Mouse (Mus musculus): ENCODE results near the gene Cdkal1. TPM values are rescaled to one million over a fixed set of nuclear protein-coding genes. Genes with fewer than 3 reads are reported as not detected.

The Cdkal1 gene
- polyA plus RNA-seq, 1 experiment from 2014 or later = 8.7 TPM

GRCm38 (mm10) chr13:29264015-29264711 lies 591.3 kb downstream of the Cdkal1 start:
- Histone ChIP-seq H3K4me1 (ENCODE audit: insufficient read depth) (no peaks in the 10 kb centered on the region), H3K4me3 (ENCODE audit: low read depth, low read length) (no peak overlapping the region), H3K27me3 (ENCODE audit: insufficient read depth, low read length) (no peaks in the 10 kb centered on the region), H3K4me2 (ENCODE audit: low read depth, low read length) (no peak overlapping the region), H3K9ac (replicated peaks) (no peak overlapping the region), H3K36me3 (replicated peaks; ENCODE audit: insufficient read depth, low read length) (no peaks in the 10 kb centered on the region), H3K27ac (ENCODE audit: low read depth) (no peak overlapping the region), H3K9me3 (ENCODE audit: low read length) (no peaks in the 10 kb centered on the region)
- DNase-seq (no peak), ATAC-seq (no peak)
- TF ChIP-seq CTCF (IDR thresholded peaks at IDR 0.05; ENCODE audit: low read depth) = no peak
- TF ChIP-seq EP300 (IDR thresholded peaks at IDR 0.05; ENCODE audit: low read depth) = no peak
- WGBS (ENCODE audit: insufficient replicate concordance) = 83% methylated on average over 11 of the region's 11 CpGs

- Histone ChIP-seq H3K4me3 (ENCODE audit: low read depth, low read length) (no peak overlapping the region), H3K4me2 (ENCODE audit: low read depth, low read length) (no peak overlapping the region), H3K9ac (replicated peaks) (no peak overlapping the region), H3K9me3 (ENCODE audit: low read length) (no peaks in the 10 kb centered on the region), H3K27me3 (ENCODE audit: insufficient read depth, low read length) (no peaks in the 10 kb centered on the region), H3K36me3 (replicated peaks; ENCODE audit: insufficient read depth, low read length) (no peaks in the 10 kb centered on the region), H3K27ac (ENCODE audit: low read depth) (no peak overlapping the region), H3K4me1 (ENCODE audit: insufficient read depth) (no peaks in the 10 kb centered on the region)
- WGBS (ENCODE audit: insufficient replicate concordance) = 78% methylated on average over 4 of the region's 4 CpGs
- no peak for ATAC-seq
- no peak for DNase-seq
- TF ChIP-seq CTCF (IDR thresholded peaks at IDR 0.05; ENCODE audit: low read depth) = no peak
- TF ChIP-seq EP300 (IDR thresholded peaks at IDR 0.05; ENCODE audit: low read depth) = no peak
These were observed 593.3 kb downstream of the Cdkal1 start for GRCm38 (mm10) chr13:29262164-29262563.

- DNase-seq = no peak
- no peak for TF ChIP-seq EP300 (IDR thresholded peaks at IDR 0.05; ENCODE audit: low read depth)
- no peak for TF ChIP-seq CTCF (IDR thresholded peaks at IDR 0.05; ENCODE audit: low read depth)
- ATAC-seq = no peak
These were observed 606.9 kb downstream of the Cdkal1 start for GRCm38 (mm10) chr13:29248535-29248934.

GRCm38 (mm10) chr13:29247800-29248199 lies 607.7 kb downstream of the Cdkal1 start:
- Histone ChIP-seq H3K9me3 (ENCODE audit: low read length) (no peaks in the 10 kb centered on the region), H3K27ac (ENCODE audit: low read depth) (no peak overlapping the region), H3K4me3 (ENCODE audit: low read depth, low read length) (no peak overlapping the region), H3K4me1 (ENCODE audit: insufficient read depth) (no peaks in the 10 kb centered on the region), H3K27me3 (ENCODE audit: insufficient read depth, low read length) (no peaks in the 10 kb centered on the region), H3K36me3 (replicated peaks; ENCODE audit: insufficient read depth, low read length) (no peaks in the 10 kb centered on the region), H3K9ac (replicated peaks) (no peak overlapping the region), H3K4me2 (ENCODE audit: low read depth, low read length) (no peak overlapping the region)
- no peak for ATAC-seq
- no peak for DNase-seq
- TF ChIP-seq CTCF (IDR thresholded peaks at IDR 0.05; ENCODE audit: low read depth) = no peak
- TF ChIP-seq EP300 (IDR thresholded peaks at IDR 0.05; ENCODE audit: low read depth) = no peak
- WGBS (ENCODE audit: insufficient replicate concordance) = 82% methylated on average over 3 of the region's 3 CpGs

More at GRCm38 (mm10) chr13:29248535-29248934, 606.9 kb downstream of the Cdkal1 start:
- Histone ChIP-seq H3K9ac (replicated peaks) (no peak overlapping the region), H3K4me2 (ENCODE audit: low read depth, low read length) (no peak overlapping the region), H3K4me1 (ENCODE audit: insufficient read depth) (no peaks in the 10 kb centered on the region), H3K9me3 (ENCODE audit: low read length) (no peaks in the 10 kb centered on the region), H3K36me3 (replicated peaks; ENCODE audit: insufficient read depth, low read length) (no peaks in the 10 kb centered on the region), H3K27me3 (ENCODE audit: insufficient read depth, low read length) (no peaks in the 10 kb centered on the region), H3K27ac (ENCODE audit: low read depth) (no peak overlapping the region), H3K4me3 (ENCODE audit: low read depth, low read length) (no peak overlapping the region)
- WGBS (ENCODE audit: insufficient replicate concordance) = 63% methylated on average over 4 of the region's 4 CpGs

GRCm38 (mm10) chr13:29235065-29235464 lies 620.4 kb downstream of the Cdkal1 start:
- no peak overlapping the region for H3K27ac ChIP-seq (ENCODE audit: low read depth)
- no peak overlapping the region for H3K4me3 ChIP-seq (ENCODE audit: low read depth, low read length)
- TF ChIP-seq EP300 (IDR thresholded peaks at IDR 0.05; ENCODE audit: low read depth) (no peak), CTCF (IDR thresholded peaks at IDR 0.05; ENCODE audit: low read depth) (no peak)
- H3K9ac ChIP-seq (replicated peaks) = no peak overlapping the region
- H3K27me3 ChIP-seq (ENCODE audit: insufficient read depth, low read length) = no peaks in the 10 kb centered on the region
- H3K4me2 ChIP-seq (ENCODE audit: low read depth, low read length) = no peak overlapping the region
- H3K9me3 ChIP-seq (ENCODE audit: low read length) = no peaks in the 10 kb centered on the region
- DNase-seq (no peak), ATAC-seq (no peak)
- no peaks in the 10 kb centered on the region for H3K36me3 ChIP-seq (replicated peaks; ENCODE audit: insufficient read depth, low read length)
- no peaks in the 10 kb centered on the region for H3K4me1 ChIP-seq (ENCODE audit: insufficient read depth)
- 32% methylated on average over 4 of the region's 4 CpGs for WGBS (ENCODE audit: insufficient replicate concordance)

- DNase-seq (no peak), ATAC-seq (no peak)
- H3K4me3 ChIP-seq (ENCODE audit: low read depth, low read length) = no peak overlapping the region
- no peak overlapping the region for H3K27ac ChIP-seq (ENCODE audit: low read depth)
- no peak overlapping the region for H3K9ac ChIP-seq (replicated peaks)
- H3K36me3 ChIP-seq (replicated peaks; ENCODE audit: insufficient read depth, low read length) = no peaks in the 10 kb centered on the region
- TF ChIP-seq EP300 (IDR thresholded peaks at IDR 0.05; ENCODE audit: low read depth) (no peak), CTCF (IDR thresholded peaks at IDR 0.05; ENCODE audit: low read depth) (no peak)
- 72% methylated on average over 4 of the region's 4 CpGs for WGBS (ENCODE audit: insufficient replicate concordance)
- H3K4me2 ChIP-seq (ENCODE audit: low read depth, low read length) = no peak overlapping the region
- no peaks in the 10 kb centered on the region for H3K27me3 ChIP-seq (ENCODE audit: insufficient read depth, low read length)
- no peaks in the 10 kb centered on the region for H3K9me3 ChIP-seq (ENCODE audit: low read length)
- no peaks in the 10 kb centered on the region for H3K4me1 ChIP-seq (ENCODE audit: insufficient read depth)
These were observed 621.0 kb downstream of the Cdkal1 start for GRCm38 (mm10) chr13:29234442-29234841.

Measured in liver, postnatal 0 days (tissue).